Mouse (Mus musculus) liver, adult 2 months (tissue): ENCODE results near the gene Far1.

Experiments used
- CTCF ChIP-seq: fragments of 200-500 bp; IDR thresholded peaks from 2 replicates; pipeline ENCODE4 v1.5.1; 2011; ENCODE audit warnings: low read depth, low read length, control low read depth
- POLR2A ChIP-seq: fragments of 200-500 bp; IDR thresholded peaks from 2 replicates; pipeline ENCODE4 v1.6.1; 2011; ENCODE audit warnings: low read length, control low read depth; ENCODE audit not compliant: insufficient read depth; ENCODE audit errors: extremely low read depth

DNA sequence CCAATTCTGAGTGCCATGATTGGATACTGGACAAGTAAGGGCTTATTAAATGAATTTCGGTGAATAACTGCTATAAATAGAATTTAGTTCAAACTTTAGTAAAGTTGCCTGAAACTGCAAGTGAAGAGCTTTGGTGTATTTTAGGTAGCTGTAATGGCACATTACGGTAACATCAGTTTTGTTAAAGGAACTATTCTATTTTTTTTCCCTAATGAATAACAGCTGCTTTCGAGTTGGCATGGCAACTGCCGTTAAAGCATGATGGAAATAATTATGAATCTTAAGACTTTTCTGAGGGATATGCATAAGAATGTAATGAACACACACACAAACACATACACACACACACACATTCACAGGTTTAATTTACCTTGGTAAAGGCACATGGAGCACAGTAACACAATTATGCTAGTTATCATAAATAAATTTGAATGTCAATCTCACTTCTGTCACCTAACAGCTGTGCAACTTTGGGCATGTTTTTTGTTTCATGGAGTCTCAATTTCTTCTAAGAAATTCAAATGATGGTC lies 8.1 kb upstream of the Far1 start:
- TF ChIP-seq CTCF: no peak
- no peak for TF ChIP-seq POLR2A
